Mouse (Mus musculus) midbrain, embryonic 12.5 days (tissue): Measurements from ENCODE around the gene Rps10. TPM values are rescaled to one million over a fixed set of nuclear protein-coding genes. Genes with fewer than 3 reads are reported as not detected.
A peak's percentile ranks its signal among the peaks of the same experiment; 100 is the strongest.
"Not testable (repeated sequence)": the region's sequence is repeated elsewhere in the genome, so short reads cannot be mapped to it uniquely, and the experiment has no call there.

Source experiments
- ATAC-seq: fragments of 200-750 bp; cut with Nextera tagmentation; 2 replicates; pipeline ENCODE4 v1.8.0; 2017; ENCODE audit warnings: low read depth, moderate TSS enrichment, moderate library complexity; ENCODE audit not compliant: low FRiP score
- H3K27ac ChIP-seq: fragments of 300-500 bp; sonication (generic); replicated peaks from 2 replicates; pipeline ENCODE4 v1.5.1; 2016; ENCODE audit warnings: mild to moderate bottlenecking
- H3K27me3 ChIP-seq: fragments of 300-500 bp; sonication (generic); 2 replicates; pipeline ENCODE4 v1.6.1; 2016; ENCODE audit warnings: mild to moderate bottlenecking
- H3K36me3 ChIP-seq: fragments of 300-500 bp; sonication (generic); 2 replicates; pipeline ENCODE4 v1.6.1; 2016
- H3K4me1 ChIP-seq: fragments of 300-500 bp; sonication (generic); 2 replicates; pipeline ENCODE4 v1.6.1; 2016
- H3K4me2 ChIP-seq: fragments of 300-500 bp; sonication (generic); replicated peaks from 2 replicates; pipeline ENCODE4 v1.6.1; 2016; ENCODE audit warnings: mild to moderate bottlenecking, moderate library complexity
- H3K4me3 ChIP-seq: fragments of 300-500 bp; sonication (generic); 2 replicates; pipeline ENCODE4 v1.5.1; 2016; ENCODE audit warnings: mild to moderate bottlenecking
- H3K9ac ChIP-seq: fragments of 300-500 bp; sonication (generic); replicated peaks from 2 replicates; pipeline ENCODE4 v1.6.1; 2016; ENCODE audit warnings: mild to moderate bottlenecking, moderate library complexity
- H3K9me3 ChIP-seq: fragments of 300-500 bp; sonication (generic); 2 replicates; pipeline ENCODE4 v1.6.1; 2016; ENCODE audit warnings: mild to moderate bottlenecking
- WGBS: fragments of 180-500 bp; shearing (Covaris S2); methylation state at CpG from one replicate; pipeline ENCODE4 v1.1.7; 2016; 5-methylcytosine and 5-hydroxymethylcytosine counted together
- polyA plus RNA-seq: library from polyadenylated mRNA; unstranded; fragments of >200 nt; fragmentation: Nextera tagmentation; extraction: Ambion mirVana; gene quantifications from 2 replicates; pipeline ENCODE4 v1.2.1, GENCODE M21; 2016

The Rps10 gene
- polyA plus RNA-seq, 1 experiment from 2014 or later: 702 TPM

DNA sequence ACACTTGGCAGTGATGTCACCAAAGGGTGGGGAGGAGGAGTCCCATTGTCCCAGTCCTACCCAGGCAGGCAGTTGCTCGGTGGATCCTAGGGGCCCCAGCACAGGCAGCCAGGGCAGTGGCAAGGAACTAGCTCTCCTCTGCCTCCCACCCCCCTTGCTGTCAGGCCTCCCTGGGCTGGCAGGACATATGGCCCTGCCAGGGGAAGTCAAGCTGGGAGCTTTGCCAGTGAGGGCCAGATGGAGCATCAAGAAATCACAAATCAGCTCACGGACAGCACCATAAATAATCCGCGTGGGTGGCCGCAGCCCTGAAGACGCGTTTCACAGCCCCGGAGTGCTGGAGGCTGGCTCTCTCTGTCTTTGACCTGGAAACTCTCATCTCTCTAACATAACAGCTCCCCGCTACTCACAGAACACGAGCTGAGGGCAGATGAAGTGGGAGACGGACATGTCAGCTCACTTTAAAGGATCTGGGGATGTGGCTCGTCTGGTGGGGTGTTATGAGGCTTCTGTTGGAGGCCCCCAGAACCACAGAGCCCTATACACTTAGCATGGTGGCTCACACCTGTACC is 6.1 kb upstream of the Rps10 start:
- H3K4me2 ChIP-seq: no peak overlapping the region
- H3K4me1 ChIP-seq: peaks cover 11% of the 10 kb centered on the region
- no peak overlapping the region for H3K9ac ChIP-seq
- no peaks in the 10 kb centered on the region for H3K36me3 ChIP-seq
- H3K27me3 ChIP-seq: no peaks in the 10 kb centered on the region
- peak overlapping the region; percentile 75 for H3K27ac ChIP-seq
- H3K4me3 ChIP-seq: no peak overlapping the region
- WGBS: 41% methylated on average over 12 of the region's 12 CpGs
- H3K9me3 ChIP-seq: no peaks in the 10 kb centered on the region
- peak; percentile 71; the same call in 1 of the 2 replicates for ATAC-seq

DNA sequence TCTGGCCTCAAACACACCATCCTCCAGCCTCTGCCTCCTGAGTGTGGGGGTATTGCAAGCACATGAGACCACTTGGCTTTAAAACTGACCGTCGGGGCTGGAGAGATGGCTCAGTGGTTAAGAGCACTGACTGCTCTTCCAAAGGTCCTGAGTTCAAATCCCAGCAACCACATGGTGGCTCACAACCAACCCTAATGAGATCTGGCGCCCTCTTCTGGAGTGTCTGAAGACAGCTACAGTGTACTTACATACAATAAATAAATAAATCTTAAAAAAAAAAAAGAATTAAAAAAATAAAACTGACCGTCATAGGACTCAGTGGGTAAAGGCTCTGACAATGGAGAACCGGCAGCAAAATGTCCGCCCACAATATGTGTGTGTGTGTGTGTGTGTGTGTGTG is 3.4 kb upstream of the Rps10 start:
- not testable (repeated sequence) for H3K27ac ChIP-seq, ATAC-seq, H3K9me3 ChIP-seq, H3K9ac ChIP-seq, H3K4me3 ChIP-seq, H3K36me3 ChIP-seq, H3K27me3 ChIP-seq, H3K4me2 ChIP-seq
- peaks cover 20% of the 10 kb centered on the region for H3K4me1 ChIP-seq
- WGBS: 89% methylated on average over 6 of the region's 6 CpGs

DNA sequence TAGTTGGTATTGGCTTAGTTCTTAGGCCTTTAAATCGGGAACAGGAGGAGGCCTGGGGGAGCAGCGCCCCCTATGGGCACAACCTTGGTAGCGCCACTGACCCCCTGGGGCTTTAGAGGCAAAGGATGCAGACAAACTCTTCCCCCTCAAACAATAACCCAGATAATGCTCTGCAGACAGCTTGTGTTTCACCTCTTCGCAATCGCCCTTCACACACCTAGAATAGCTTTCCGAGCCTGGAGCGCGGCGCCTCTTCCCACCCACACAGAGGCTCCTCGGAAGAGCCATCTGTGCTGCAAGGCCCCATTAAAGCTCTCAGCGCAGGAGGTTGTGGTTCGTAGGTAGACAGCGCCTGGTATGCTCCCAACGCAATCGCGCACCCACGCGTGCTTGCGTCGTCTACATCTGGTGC is 2.5 kb upstream of the Rps10 start:
- WGBS: 83% methylated on average over 20 of the region's 20 CpGs
- Histone ChIP-seq H3K27me3 (no peaks in the 10 kb centered on the region), H3K4me2 (no peak overlapping the region), H3K4me3 (no peak overlapping the region), H3K9ac (no peak overlapping the region), H3K27ac (no peak overlapping the region), H3K4me1 (peaks cover 24% of the 10 kb centered on the region), H3K36me3 (no peaks in the 10 kb centered on the region), H3K9me3 (no peaks in the 10 kb centered on the region)
- no peak for ATAC-seq

DNA sequence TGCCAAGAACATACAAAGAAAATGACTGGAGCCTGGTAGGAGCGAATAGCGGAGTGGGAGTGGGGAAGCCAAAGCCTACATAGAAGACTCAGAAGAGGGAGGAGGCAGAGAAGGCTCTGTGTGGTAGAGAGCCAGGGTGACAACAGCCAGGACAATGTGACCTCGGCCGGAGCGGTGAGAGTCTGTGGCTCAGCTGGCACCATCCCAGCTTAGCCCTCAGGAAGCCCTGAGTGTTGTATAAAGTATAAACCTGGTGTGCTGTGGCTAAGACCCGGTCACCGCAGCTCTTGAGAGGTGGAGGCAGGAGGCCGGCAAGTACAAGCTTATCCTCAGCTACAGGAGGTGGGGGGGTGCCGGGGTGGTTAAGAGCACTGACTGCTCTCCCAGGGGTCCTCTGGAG is 864 bp upstream of the Rps10 start:
- Histone ChIP-seq H3K9ac (no peak overlapping the region), H3K9me3 (no peaks in the 10 kb centered on the region), H3K4me2 (no peak overlapping the region), H3K27ac (no peak overlapping the region), H3K4me1 (peaks cover 29% of the 10 kb centered on the region), H3K36me3 (peaks cover 15% of the 10 kb centered on the region), H3K27me3 (no peaks in the 10 kb centered on the region), H3K4me3 (no peak overlapping the region)
- 67% methylated on average over 9 of the region's 9 CpGs for WGBS
- no peak for ATAC-seq

DNA sequence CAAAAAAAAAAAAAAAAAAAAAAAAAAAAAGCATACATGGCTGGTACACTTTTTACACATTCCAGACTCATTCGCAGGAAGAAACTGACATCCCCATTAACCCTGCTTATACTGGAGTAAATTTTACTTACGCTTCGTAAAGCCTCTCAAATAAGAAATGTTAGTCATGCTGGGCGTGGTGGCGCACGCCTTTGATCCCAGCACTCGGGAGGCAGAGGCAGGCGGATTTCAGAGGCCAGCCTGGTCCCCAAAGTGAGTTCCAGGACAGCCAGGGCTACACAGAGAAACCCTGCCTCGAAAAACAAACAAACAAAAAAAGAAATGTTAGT is 930 bp downstream of the Rps10 start:
- H3K9ac ChIP-seq: not testable (repeated sequence)
- WGBS: 53% methylated on average over 9 of the region's 9 CpGs

GRCm38 (mm10) chr17:27634871-27635574 is 1.4 kb downstream of the Rps10 start, which contains the start of gene RPS10-NUDT3:
Gene RPS10-NUDT3 (minus strand): TSS chr17:27635222.
- Histone ChIP-seq H3K9ac (peak within 1 kb of the TSS; percentile 91), H3K27me3 (no peaks in the 10 kb centered on the region), H3K4me1 (peaks cover 35% of the 10 kb centered on the region), H3K36me3 (peaks cover 38% of the 10 kb centered on the region), H3K27ac (peak within 1 kb of the TSS; percentile 90), H3K4me2 (peak within 1 kb of the TSS; percentile 95), H3K4me3 (peak within 1 kb of the TSS; percentile 84), H3K9me3 (no peaks in the 10 kb centered on the region)
- peak; percentile 97 for ATAC-seq
- WGBS: under 1% methylated on average over 72 of the region's 72 CpGs

More for the DNA sequence above, 930 bp downstream of the Rps10 start:
- Histone ChIP-seq H3K4me3 (peak overlapping the region; percentile 84), H3K36me3 (peaks cover 33% of the 10 kb centered on the region), H3K27ac (peak overlapping the region; percentile 90), H3K4me1 (peaks cover 35% of the 10 kb centered on the region), H3K4me2 (peak overlapping the region; percentile 95)
- not testable (repeated sequence) for H3K27me3 ChIP-seq, H3K9me3 ChIP-seq, ATAC-seq

- Histone ChIP-seq H3K9ac (no peak overlapping the region), H3K4me1 (peaks cover 36% of the 10 kb centered on the region), H3K27me3 (no peaks in the 10 kb centered on the region), H3K4me3 (no peak overlapping the region), H3K27ac (no peak overlapping the region; the same call in 1 of the 2 replicates), H3K4me2 (no peak overlapping the region), H3K9me3 (no peaks in the 10 kb centered on the region), H3K36me3 (peaks cover 44% of the 10 kb centered on the region)
- 69% methylated on average over 2 of the region's 2 CpGs for whole genome bisulfite sequencing
- ATAC-seq: no peak
Measured at GRCm38 (mm10) chr17:27629249-27630020, 7.0 kb downstream of the Rps10 start.

DNA sequence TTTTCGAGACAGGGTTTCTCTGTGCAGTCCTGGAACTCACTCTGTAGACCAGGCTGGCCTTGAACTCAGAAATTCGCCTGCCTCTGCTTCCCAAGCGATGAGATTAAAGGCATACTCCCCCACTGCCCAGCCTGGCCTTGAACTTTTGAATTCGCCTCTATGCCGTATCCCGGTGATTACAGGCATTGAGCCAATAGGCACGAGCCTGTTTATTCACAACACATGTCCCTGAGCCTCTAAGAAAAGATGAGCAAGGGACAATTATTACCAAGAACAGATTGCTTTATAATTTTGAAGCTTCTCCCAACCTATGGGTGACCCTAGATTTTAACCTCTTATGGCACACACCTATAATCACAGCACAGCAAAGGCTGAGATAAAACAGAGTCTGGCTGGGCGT is 8.1 kb downstream of the Rps10 start:
- no peak overlapping the region for H3K4me3 ChIP-seq
- peaks cover 39% of the 10 kb centered on the region for H3K36me3 ChIP-seq
- H3K27me3 ChIP-seq: no peaks in the 10 kb centered on the region
- H3K4me2 ChIP-seq: no peak overlapping the region
- no peak overlapping the region for H3K27ac ChIP-seq
- no peaks in the 10 kb centered on the region for H3K9me3 ChIP-seq
- 91% methylated on average over 8 of the region's 8 CpGs for WGBS
- H3K9ac ChIP-seq: no peak overlapping the region
- peaks cover 34% of the 10 kb centered on the region for H3K4me1 ChIP-seq
- no peak for ATAC-seq

DNA sequence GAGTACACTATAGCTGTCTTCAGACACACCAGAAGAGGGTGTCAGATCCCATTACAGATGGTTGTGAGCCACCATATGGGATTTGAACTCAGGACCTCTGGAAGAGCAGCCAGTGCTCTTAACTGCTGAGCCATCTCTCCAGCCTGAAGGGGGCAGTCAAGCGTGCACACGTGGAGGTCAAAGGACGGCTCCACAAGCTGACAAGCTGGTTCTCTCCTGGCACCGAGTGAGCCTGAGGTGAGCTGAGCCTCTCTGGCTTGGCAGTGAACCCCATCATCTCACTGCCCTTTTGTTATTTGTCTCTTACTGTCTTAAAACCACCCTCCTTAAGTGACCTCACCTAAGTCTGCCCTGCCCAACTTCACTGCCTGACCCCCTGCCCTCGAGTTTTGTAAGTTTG is 9.0 kb downstream of the Rps10 start:
- no peaks in the 10 kb centered on the region for H3K27me3 ChIP-seq
- 45% methylated on average over 5 of the region's 5 CpGs for WGBS
- no peak overlapping the region for H3K9ac ChIP-seq
- no peak overlapping the region for H3K4me2 ChIP-seq
- H3K9me3 ChIP-seq: no peaks in the 10 kb centered on the region
- H3K27ac ChIP-seq: no peak overlapping the region; the same call in 1 of the 2 replicates
- no peak overlapping the region for H3K4me3 ChIP-seq
- peaks cover 29% of the 10 kb centered on the region for H3K36me3 ChIP-seq
- ATAC-seq: no peak
- peaks cover 26% of the 10 kb centered on the region for H3K4me1 ChIP-seq

GRCm38 (mm10) chr17:27626681-27627080 is 9.8 kb downstream of the Rps10 start:
- no peak overlapping the region for H3K4me3 ChIP-seq
- H3K4me1 ChIP-seq: peaks cover 19% of the 10 kb centered on the region
- no peaks in the 10 kb centered on the region for H3K9me3 ChIP-seq
- WGBS: 11% methylated on average over 5 of the region's 5 CpGs
- H3K27ac ChIP-seq: peak overlapping the region; percentile 74
- peak; percentile 3; the same call in 1 of the 2 replicates for ATAC-seq
- peaks cover 22% of the 10 kb centered on the region for H3K36me3 ChIP-seq
- no peak overlapping the region; the same call in 1 of the 2 replicates for H3K9ac ChIP-seq
- H3K27me3 ChIP-seq: no peaks in the 10 kb centered on the region
- 0 out of 2 replicates have a peak overlapping the region, but pooled peaks have one; percentile 4 for H3K4me2 ChIP-seq

DNA sequence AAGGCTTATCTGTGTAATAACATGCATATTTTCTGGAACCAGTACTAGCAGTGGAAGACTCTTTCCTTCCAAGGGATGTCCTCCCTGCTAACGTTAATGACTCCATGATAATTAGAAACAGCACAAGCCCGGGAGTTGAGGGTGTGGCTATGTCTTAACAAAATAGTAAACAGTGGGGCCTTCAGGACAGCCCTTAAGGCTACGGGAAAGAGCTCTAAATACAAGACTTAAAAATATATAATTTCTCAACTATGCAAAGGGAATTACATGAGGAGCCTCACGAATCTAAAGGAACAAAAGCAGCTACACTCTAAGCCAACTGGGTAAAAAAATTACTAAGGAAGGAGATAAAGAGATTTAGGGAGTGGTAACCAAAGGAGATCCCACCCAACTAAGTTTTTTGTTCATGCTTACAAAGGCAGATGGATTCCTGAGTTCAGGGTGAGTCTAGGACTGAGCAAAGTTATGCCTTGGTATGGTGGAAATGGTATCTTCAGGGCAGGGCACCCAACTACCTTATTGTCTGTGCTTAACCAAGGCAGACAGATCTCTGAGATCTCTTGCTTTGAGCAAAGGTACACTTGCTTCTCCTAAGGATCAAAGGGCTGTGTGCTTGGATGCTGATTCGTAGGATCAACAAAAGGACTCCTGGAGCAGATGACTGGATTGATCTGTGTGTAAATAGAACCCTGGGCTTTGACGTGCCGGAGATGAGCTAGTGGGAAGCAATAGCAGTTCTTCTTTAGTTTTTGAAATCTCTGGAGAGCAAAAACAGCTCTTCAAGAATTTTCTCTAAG is 10.8 kb downstream of the Rps10 start:
- no peaks in the 10 kb centered on the region for H3K27me3 ChIP-seq
- H3K4me3 ChIP-seq: no peak overlapping the region
- no peak for ATAC-seq
- peaks cover 11% of the 10 kb centered on the region for H3K36me3 ChIP-seq
- H3K4me1 ChIP-seq: peaks cover 25% of the 10 kb centered on the region
- no peak overlapping the region for H3K4me2 ChIP-seq
- H3K27ac ChIP-seq: no peak overlapping the region
- H3K9me3 ChIP-seq: no peaks in the 10 kb centered on the region
- 35% methylated on average over 7 of the region's 7 CpGs for WGBS
- no peak overlapping the region for H3K9ac ChIP-seq
